Mouse (Mus musculus): ENCODE data around the gene Rnf4. TPM values are rescaled to one million over a fixed set of nuclear protein-coding genes. Genes with fewer than 3 reads are reported as not detected.

Gene Rnf4
- 82.6 and 88.2 TPM in 2 replicates for polyA plus RNA-seq (2012; rRNA removed)

GRCm38 (mm10) chr5:34336097-34336774, at the start of gene Rnf4:
Gene Rnf4, plus strand, starts transcription at chr5:34336289.
- Histone ChIP-seq H3K4me1 (ENCODE audit: control insufficient read depth, insufficient read depth, low read length) (peaks cover 3% of the 10 kb centered on the region; the same call in 1 of the 2 replicates), H3K27ac (ENCODE audit: insufficient read depth, low read length) (peak within 1 kb of the TSS; percentile 76), H3K4me3 (ENCODE audit: insufficient read depth, low read length) (peak within 1 kb of the TSS; percentile 82)
- TF ChIP-seq POLR2A (IDR thresholded peaks at IDR 0.05; ENCODE audit: extremely low read depth, insufficient read depth, low read length): peak; percentile 92
- no peak for TF ChIP-seq CTCF (IDR thresholded peaks at IDR 0.05; ENCODE audit: extremely low read depth, insufficient read depth, low read length)

DNA sequence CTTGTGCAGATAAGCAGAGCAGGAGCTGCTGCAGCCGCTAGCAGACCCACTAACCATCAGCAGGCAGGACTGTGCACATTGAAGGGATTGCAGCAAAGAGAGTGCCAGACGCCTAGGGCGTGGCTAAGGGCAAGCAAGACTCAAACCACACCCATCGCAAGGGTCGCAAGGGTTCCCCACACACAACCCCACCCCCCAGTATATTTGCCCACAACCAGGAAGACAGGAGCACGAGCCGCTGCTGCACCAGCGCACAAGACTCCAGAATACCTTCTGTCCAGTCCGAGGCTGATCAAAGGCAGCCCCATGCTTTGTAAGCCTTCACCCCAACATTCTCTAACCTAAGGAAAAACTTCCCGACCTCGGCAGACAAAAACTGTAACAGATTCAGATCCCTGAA, 49.6 kb upstream of the Rnf4 start:
- H3K27ac ChIP-seq (ENCODE audit: insufficient read depth, low read length): no peak overlapping the region
- H3K4me1 ChIP-seq (ENCODE audit: control insufficient read depth, insufficient read depth, low read length): peaks cover 3% of the 10 kb centered on the region
- TF ChIP-seq POLR2A (IDR thresholded peaks at IDR 0.05; ENCODE audit: extremely low read depth, insufficient read depth, low read length) (no peak), CTCF (IDR thresholded peaks at IDR 0.05; ENCODE audit: extremely low read depth, insufficient read depth, low read length) (no peak)
- H3K4me3 ChIP-seq (ENCODE audit: insufficient read depth, low read length): peak overlapping the region; percentile 95

DNA sequence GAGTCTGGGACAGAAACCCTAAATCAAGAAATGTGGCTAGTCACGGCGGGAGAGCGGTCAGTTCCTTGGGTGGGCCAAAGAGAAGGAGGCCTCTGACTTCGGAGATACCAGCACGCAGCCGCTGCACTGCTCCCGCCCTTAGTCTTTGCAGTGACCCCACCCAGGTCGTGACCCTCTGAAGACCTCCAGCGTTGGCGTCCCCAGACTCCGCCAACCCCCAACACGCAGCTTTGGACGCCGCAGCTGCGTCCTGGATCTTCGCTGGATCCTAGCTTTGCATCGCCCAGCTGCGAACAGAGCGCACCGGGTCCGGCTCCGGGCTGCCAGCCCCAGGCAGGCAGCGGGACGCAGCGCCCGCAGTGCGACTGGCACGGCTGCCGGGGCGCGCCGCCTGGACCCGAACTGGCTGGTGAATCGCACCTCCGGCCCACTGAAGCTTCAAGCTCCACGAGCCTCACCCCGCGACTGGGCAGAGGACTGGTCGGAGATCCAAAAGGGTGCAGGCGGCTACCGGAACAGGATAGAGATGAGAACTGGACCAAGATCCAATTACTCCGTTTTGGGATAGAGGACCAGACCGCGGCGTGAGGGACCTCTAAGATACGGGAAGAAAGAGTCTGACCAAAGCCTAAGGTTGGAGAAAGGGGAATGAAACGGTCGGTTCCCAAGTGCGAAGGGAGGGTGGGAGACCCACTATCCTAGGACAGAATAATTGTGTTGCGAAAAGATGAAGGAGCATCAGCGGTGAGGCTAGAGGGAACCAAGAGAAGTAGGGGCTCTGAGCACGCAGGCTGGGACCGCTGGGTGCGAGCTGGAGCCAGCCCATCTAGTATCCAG, 48.9 kb upstream of the Rnf4 start:
- Histone ChIP-seq H3K4me1 (ENCODE audit: control insufficient read depth, insufficient read depth, low read length) (peaks cover 2% of the 10 kb centered on the region; the same call in 1 of the 2 replicates), H3K27ac (ENCODE audit: insufficient read depth, low read length) (peak overlapping the region; percentile 58; the same call in 1 of the 2 replicates), H3K4me3 (ENCODE audit: insufficient read depth, low read length) (peak overlapping the region; percentile 95)
- TF ChIP-seq CTCF (IDR thresholded peaks at IDR 0.05; ENCODE audit: extremely low read depth, insufficient read depth, low read length): no peak
- TF ChIP-seq POLR2A (IDR thresholded peaks at IDR 0.05; ENCODE audit: extremely low read depth, insufficient read depth, low read length): no peak

DNA sequence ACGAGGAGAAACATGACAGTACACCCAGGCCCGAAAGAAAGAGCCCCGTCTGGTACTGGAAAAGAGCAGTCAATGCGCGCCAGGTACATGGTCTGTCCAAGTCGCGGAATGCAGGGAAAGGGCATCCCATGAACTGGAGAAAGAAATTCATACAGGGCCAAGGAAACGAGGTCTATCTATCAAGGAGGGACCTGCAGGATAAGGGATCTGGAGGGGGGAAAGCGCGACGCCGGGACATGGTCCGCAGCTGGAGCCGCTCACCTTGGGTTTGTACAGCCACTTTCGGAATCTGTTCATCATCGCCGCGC, 48.3 kb upstream of the Rnf4 start:
- TF ChIP-seq POLR2A (IDR thresholded peaks at IDR 0.05; ENCODE audit: extremely low read depth, insufficient read depth, low read length) (no peak), CTCF (IDR thresholded peaks at IDR 0.05; ENCODE audit: extremely low read depth, insufficient read depth, low read length) (no peak)
- peak overlapping the region; percentile 58 for H3K27ac ChIP-seq (ENCODE audit: insufficient read depth, low read length)
- peak overlapping the region; percentile 95 for H3K4me3 ChIP-seq (ENCODE audit: insufficient read depth, low read length)
- H3K4me1 ChIP-seq (ENCODE audit: control insufficient read depth, insufficient read depth, low read length): peaks cover 2% of the 10 kb centered on the region; the same call in 1 of the 2 replicates

- Histone ChIP-seq H3K27ac (ENCODE audit: insufficient read depth, low read length) (peak within 1 kb of the TSS; percentile 58), H3K4me1 (ENCODE audit: control insufficient read depth, insufficient read depth, low read length) (peaks cover 2% of the 10 kb centered on the region; the same call in 1 of the 2 replicates), H3K4me3 (ENCODE audit: insufficient read depth, low read length) (peak within 1 kb of the TSS; percentile 95)
- TF ChIP-seq CTCF (IDR thresholded peaks at IDR 0.05; ENCODE audit: extremely low read depth, insufficient read depth, low read length): no peak
- TF ChIP-seq POLR2A (IDR thresholded peaks at IDR 0.05; ENCODE audit: extremely low read depth, insufficient read depth, low read length): 0 out of 2 replicates have a peak, but pooled peaks have one; percentile 35
Observed at GRCm38 (mm10) chr5:34288154-34288716, 47.9 kb upstream of the Rnf4 start, which contains the start of the genes Zfyve28 and Cfap99. Gene Zfyve28, minus strand, starts transcription at chr5:34288449. Gene Cfap99, plus strand, starts transcription at chr5:34288600.

DNA sequence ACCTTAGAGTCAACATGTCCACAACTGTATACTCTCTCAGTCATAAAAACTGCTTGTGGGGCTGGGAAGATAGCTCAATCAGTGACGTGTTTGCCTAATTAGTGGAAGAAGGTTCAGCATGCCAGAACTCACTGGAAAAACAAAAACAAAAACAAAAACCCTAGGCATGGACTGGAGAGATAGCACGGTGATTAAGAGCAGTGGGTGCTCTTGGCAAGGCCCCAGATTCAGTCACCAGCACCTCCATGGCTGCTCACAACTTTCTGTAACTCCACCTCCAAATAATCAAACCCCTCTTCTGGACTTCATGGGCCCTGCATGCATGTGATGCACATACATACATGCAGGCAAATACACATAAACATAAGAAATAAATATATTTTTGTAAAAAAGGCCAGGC, 46.8 kb upstream of the Rnf4 start:
- TF ChIP-seq POLR2A (IDR thresholded peaks at IDR 0.05; ENCODE audit: extremely low read depth, insufficient read depth, low read length) (no peak), CTCF (IDR thresholded peaks at IDR 0.05; ENCODE audit: extremely low read depth, insufficient read depth, low read length) (no peak)
- Histone ChIP-seq H3K4me1 (ENCODE audit: control insufficient read depth, insufficient read depth, low read length) (peaks cover 2% of the 10 kb centered on the region; the same call in 1 of the 2 replicates), H3K4me3 (ENCODE audit: insufficient read depth, low read length) (peak overlapping the region; percentile 95; the same call in 1 of the 2 replicates), H3K27ac (ENCODE audit: insufficient read depth, low read length) (no peak overlapping the region)

GRCm38 (mm10) chr5:34293363-34293762, 42.7 kb upstream of the Rnf4 start:
- no peak for TF ChIP-seq POLR2A (IDR thresholded peaks at IDR 0.05; ENCODE audit: extremely low read depth, insufficient read depth, low read length)
- Histone ChIP-seq H3K4me3 (ENCODE audit: insufficient read depth, low read length) (no peak overlapping the region), H3K27ac (ENCODE audit: insufficient read depth, low read length) (no peak overlapping the region), H3K4me1 (ENCODE audit: control insufficient read depth, insufficient read depth, low read length) (peaks cover 2% of the 10 kb centered on the region; the same call in 1 of the 2 replicates)

- no peak overlapping the region for H3K27ac ChIP-seq (ENCODE audit: insufficient read depth, low read length)
- no peaks in the 10 kb centered on the region for H3K4me1 ChIP-seq (ENCODE audit: control insufficient read depth, insufficient read depth, low read length)
- no peak for TF ChIP-seq POLR2A (IDR thresholded peaks at IDR 0.05; ENCODE audit: extremely low read depth, insufficient read depth, low read length)
- TF ChIP-seq CTCF (IDR thresholded peaks at IDR 0.05; ENCODE audit: extremely low read depth, insufficient read depth, low read length): no peak
- no peak overlapping the region for H3K4me3 ChIP-seq (ENCODE audit: insufficient read depth, low read length)
Observed at GRCm38 (mm10) chr5:34294696-34295095, 41.4 kb upstream of the Rnf4 start.

- Histone ChIP-seq H3K4me3 (ENCODE audit: insufficient read depth, low read length) (no peak overlapping the region), H3K4me1 (ENCODE audit: control insufficient read depth, insufficient read depth, low read length) (no peaks in the 10 kb centered on the region), H3K27ac (ENCODE audit: insufficient read depth, low read length) (no peak overlapping the region)
- no peak for TF ChIP-seq CTCF (IDR thresholded peaks at IDR 0.05; ENCODE audit: extremely low read depth, insufficient read depth, low read length)
- TF ChIP-seq POLR2A (IDR thresholded peaks at IDR 0.05; ENCODE audit: extremely low read depth, insufficient read depth, low read length): no peak
Observed at GRCm38 (mm10) chr5:34295141-34295540, 40.9 kb upstream of the Rnf4 start.

Measured in cortical plate, adult 2 months (tissue).